Mouse (Mus musculus): ENCODE data around the gene Ulk4. TPM values are rescaled to one million over a fixed set of nuclear protein-coding genes. Genes with fewer than 3 reads are reported as not detected.

Ulk4 gene
- polyA plus RNA-seq, 2 experiments = 0.40 to 30.5 TPM

DNA sequence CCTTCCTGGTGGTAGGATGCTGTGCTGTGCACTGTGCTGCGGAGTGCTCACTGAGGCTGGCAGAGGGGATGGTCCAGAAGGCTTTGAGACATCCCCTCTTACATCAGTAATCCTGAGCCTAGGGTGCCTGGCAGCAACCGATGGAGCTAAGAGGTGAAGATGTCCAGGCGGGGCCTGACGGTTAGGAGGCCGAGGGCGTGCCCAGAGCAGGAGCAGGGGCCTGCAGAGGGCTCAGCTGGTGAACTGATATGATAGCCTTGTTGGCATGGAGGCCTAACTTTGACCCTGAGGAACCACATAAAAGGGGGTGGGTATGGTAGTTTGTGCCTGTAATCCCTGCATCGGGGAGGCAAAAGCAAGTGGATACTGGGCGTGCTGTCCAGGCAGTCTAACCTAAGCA is 293.1 kb downstream of the Ulk4 start:
- Histone ChIP-seq H3K4me3 (ENCODE audit: insufficient read depth in 1 of 2, low read depth in 2 of 2, low read length in 2 of 2) (no peak overlapping the region), H3K36me3 (replicated peaks; ENCODE audit: control insufficient read depth, insufficient read depth, low read depth) (no peaks in the 10 kb centered on the region), H3K27ac (no peak overlapping the region), H3K9me3 (ENCODE audit: control insufficient read depth, low read length) (no peaks in the 10 kb centered on the region), H3K4me2 (ENCODE audit: low read depth) (no peak overlapping the region), H3K9ac (replicated peaks) (no peak overlapping the region), H3K27me3 (ENCODE audit: control insufficient read depth, insufficient read depth, low read length) (no peaks in the 10 kb centered on the region), H3K4me1 (replicated peaks; ENCODE audit: control insufficient read depth in 2 of 2, insufficient read depth in 2 of 2, low read length in 1 of 2) (peaks cover 0 to 15% of the 10 kb centered on the region in 2 experiments; a peak in 3 of 4 replicates)
- TF ChIP-seq EP300 (IDR thresholded peaks at IDR 0.05; ENCODE audit: low read depth) = no peak
- TF ChIP-seq CTCF (IDR thresholded peaks at IDR 0.05; ENCODE audit: low read depth) = no peak
- WGBS (ENCODE audit: insufficient replicate concordance) = 61% methylated on average over 8 of the region's 8 CpGs
- DNase-seq (ENCODE audit: low read depth in 3 of 3, low spot score in 3 of 3) (no peak), ATAC-seq (ENCODE audit: insufficient read depth) (peak; percentile 55; the same call in 1 of the 2 replicates)

DNA sequence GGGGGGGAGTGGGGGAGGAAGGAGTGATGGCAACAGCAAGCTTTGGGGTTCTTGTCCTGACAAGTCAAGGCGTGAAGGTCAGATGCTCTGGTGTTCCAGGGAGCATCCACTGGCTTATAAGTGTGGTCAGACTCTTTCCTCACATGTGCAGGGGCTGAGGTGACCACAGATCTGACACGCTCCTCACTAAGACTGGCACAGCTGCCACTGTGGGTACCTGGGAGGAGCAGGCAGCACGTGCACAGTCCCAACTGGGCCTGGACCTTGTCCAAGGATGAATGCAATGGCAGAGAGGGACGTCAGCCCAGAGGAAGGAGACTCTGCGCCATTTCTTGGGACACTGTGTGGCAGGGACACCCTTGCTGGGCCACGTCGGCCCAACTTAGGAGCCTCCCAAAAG is 295.2 kb downstream of the Ulk4 start:
- DNase-seq (ENCODE audit: low read depth in 3 of 3, low spot score in 3 of 3) (no peak), ATAC-seq (ENCODE audit: insufficient read depth) (no peak)
- 70% methylated on average over 7 of the region's 7 CpGs for WGBS (ENCODE audit: insufficient replicate concordance)
- H3K4me1 ChIP-seq (replicated peaks; ENCODE audit: control insufficient read depth in 2 of 2, insufficient read depth in 2 of 2, low read length in 1 of 2) = peaks cover 0 to 15% of the 10 kb centered on the region in 2 experiments; a peak in 3 of 4 replicates
- H3K9me3 ChIP-seq (ENCODE audit: control insufficient read depth, low read length) = no peaks in the 10 kb centered on the region
- H3K27me3 ChIP-seq (ENCODE audit: control insufficient read depth, insufficient read depth, low read length) = no peaks in the 10 kb centered on the region
- no peak overlapping the region for H3K27ac ChIP-seq
- H3K36me3 ChIP-seq (replicated peaks; ENCODE audit: control insufficient read depth, insufficient read depth, low read depth) = no peaks in the 10 kb centered on the region
- no peak for TF ChIP-seq EP300 (IDR thresholded peaks at IDR 0.05; ENCODE audit: low read depth)
- TF ChIP-seq CTCF (IDR thresholded peaks at IDR 0.05; ENCODE audit: low read depth) = no peak
- no peak overlapping the region for H3K9ac ChIP-seq (replicated peaks)
- H3K4me3 ChIP-seq (ENCODE audit: insufficient read depth in 1 of 2, low read depth in 2 of 2, low read length in 2 of 2) = no peak overlapping the region
- H3K4me2 ChIP-seq (ENCODE audit: low read depth) = no peak overlapping the region

DNA sequence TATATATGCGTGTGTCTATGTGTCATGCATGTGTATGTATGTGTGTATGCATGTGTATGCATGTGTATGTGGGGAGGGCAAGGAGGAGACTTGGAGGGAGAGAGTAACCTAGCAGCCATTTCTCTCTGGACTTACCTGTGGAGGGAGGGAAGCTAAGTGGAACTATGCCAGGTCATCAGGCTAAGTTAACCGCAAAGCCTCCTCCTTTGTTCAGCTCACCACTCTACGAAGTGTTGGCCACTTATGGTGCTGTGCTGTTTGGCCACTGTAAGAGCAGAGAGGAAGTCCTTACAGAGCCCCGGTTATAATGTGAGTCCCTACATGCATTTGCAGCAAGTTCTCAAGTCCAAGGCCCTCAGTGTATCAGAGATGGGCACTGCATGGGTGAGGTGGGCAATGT is 300.1 kb downstream of the Ulk4 start:
- H3K27ac ChIP-seq = no peak overlapping the region
- no peak for TF ChIP-seq EP300 (IDR thresholded peaks at IDR 0.05; ENCODE audit: low read depth)
- TF ChIP-seq CTCF (IDR thresholded peaks at IDR 0.05; ENCODE audit: low read depth) = no peak
- no peaks in the 10 kb centered on the region for H3K4me1 ChIP-seq (replicated peaks; ENCODE audit: control insufficient read depth in 2 of 2, insufficient read depth in 2 of 2, low read length in 1 of 2)
- H3K36me3 ChIP-seq (replicated peaks; ENCODE audit: control insufficient read depth, insufficient read depth, low read depth) = no peaks in the 10 kb centered on the region
- no peak overlapping the region for H3K9ac ChIP-seq (replicated peaks)
- H3K4me3 ChIP-seq (ENCODE audit: insufficient read depth in 1 of 2, low read depth in 2 of 2, low read length in 2 of 2) = no peak overlapping the region
- no peak for DNase-seq (ENCODE audit: low read depth in 3 of 3, low spot score in 3 of 3)
- 76% methylated on average over 4 of the region's 4 CpGs for WGBS (ENCODE audit: insufficient replicate concordance)
- H3K4me2 ChIP-seq (ENCODE audit: low read depth) = no peak overlapping the region
- H3K9me3 ChIP-seq (ENCODE audit: control insufficient read depth, low read length) = no peaks in the 10 kb centered on the region
- ATAC-seq (ENCODE audit: insufficient read depth) = no peak
- no peaks in the 10 kb centered on the region for H3K27me3 ChIP-seq (ENCODE audit: control insufficient read depth, insufficient read depth, low read length)

DNA sequence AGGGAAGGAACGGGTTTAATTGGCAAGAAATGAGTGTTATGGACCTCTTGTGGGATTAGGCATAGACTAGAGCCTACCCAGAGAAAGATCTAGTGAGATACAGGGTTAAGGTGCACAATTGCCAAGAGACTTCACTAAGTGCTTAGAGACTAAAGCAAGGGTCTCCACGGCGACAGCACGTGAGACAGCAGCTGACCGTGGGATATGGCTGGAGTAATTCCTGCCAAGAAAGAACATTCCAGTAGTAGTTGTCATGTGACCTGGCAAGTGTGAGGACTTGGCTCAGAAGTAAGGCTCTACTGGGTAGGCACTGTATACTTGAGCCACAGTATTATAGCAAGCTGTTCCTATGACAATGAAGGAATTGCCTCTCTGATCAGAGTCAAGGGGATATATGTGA is 300.8 kb downstream of the Ulk4 start:
- TF ChIP-seq EP300 (IDR thresholded peaks at IDR 0.05; ENCODE audit: low read depth) (no peak), CTCF (IDR thresholded peaks at IDR 0.05; ENCODE audit: low read depth) (no peak)
- no peak for ATAC-seq (ENCODE audit: insufficient read depth)

DNA sequence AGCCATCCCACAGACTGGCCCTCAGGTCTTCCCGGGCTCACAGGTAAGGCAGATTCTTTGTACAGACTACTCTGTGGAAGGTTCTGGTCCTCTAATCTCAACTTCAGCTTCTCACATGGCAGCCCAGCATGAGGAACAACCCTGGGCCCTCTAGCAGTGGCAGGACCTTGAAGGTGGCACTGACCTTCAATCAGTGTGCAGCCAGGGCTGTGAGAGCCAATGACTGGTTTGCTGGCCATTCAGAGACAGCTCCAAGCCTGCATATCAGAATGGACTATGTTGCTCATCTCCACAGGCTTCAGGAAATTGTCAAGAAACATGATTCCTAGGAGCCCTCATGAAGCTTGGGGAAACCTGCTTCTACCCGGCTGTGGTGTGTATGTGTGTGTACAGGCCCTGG is 302.8 kb downstream of the Ulk4 start:
- H3K9ac ChIP-seq (replicated peaks) = no peak overlapping the region
- no peaks in the 10 kb centered on the region for H3K4me1 ChIP-seq (replicated peaks; ENCODE audit: control insufficient read depth in 2 of 2, insufficient read depth in 2 of 2, low read length in 1 of 2)
- 55% methylated on average over 2 of the region's 2 CpGs for WGBS (ENCODE audit: insufficient replicate concordance)
- TF ChIP-seq CTCF (IDR thresholded peaks at IDR 0.05; ENCODE audit: low read depth) = no peak
- TF ChIP-seq EP300 (IDR thresholded peaks at IDR 0.05; ENCODE audit: low read depth) = no peak
- no peaks in the 10 kb centered on the region for H3K27me3 ChIP-seq (ENCODE audit: control insufficient read depth, insufficient read depth, low read length)
- no peak overlapping the region for H3K4me2 ChIP-seq (ENCODE audit: low read depth)
- H3K9me3 ChIP-seq (ENCODE audit: control insufficient read depth, low read length) = no peaks in the 10 kb centered on the region
- no peak overlapping the region for H3K4me3 ChIP-seq (ENCODE audit: insufficient read depth in 1 of 2, low read depth in 2 of 2, low read length in 2 of 2)
- no peaks in the 10 kb centered on the region for H3K36me3 ChIP-seq (replicated peaks; ENCODE audit: control insufficient read depth, insufficient read depth, low read depth)
- DNase-seq (ENCODE audit: low read depth in 3 of 3, low spot score in 3 of 3) (no peak), ATAC-seq (ENCODE audit: insufficient read depth) (no peak)
- no peak overlapping the region for H3K27ac ChIP-seq

More for the DNA sequence above, 300.8 kb downstream of the Ulk4 start:
- no peaks in the 10 kb centered on the region for H3K36me3 ChIP-seq (replicated peaks; ENCODE audit: control insufficient read depth, insufficient read depth, low read depth)
- H3K27ac ChIP-seq = no peak overlapping the region
- no peak overlapping the region for H3K4me2 ChIP-seq (ENCODE audit: low read depth)
- H3K4me1 ChIP-seq (replicated peaks; ENCODE audit: control insufficient read depth in 2 of 2, insufficient read depth in 2 of 2, low read length in 1 of 2) = no peaks in the 10 kb centered on the region
- WGBS (ENCODE audit: insufficient replicate concordance) = 87% methylated on average over 5 of the region's 5 CpGs
- no peak overlapping the region for H3K4me3 ChIP-seq (ENCODE audit: insufficient read depth in 1 of 2, low read depth in 2 of 2, low read length in 2 of 2)
- H3K9me3 ChIP-seq (ENCODE audit: control insufficient read depth, low read length) = no peaks in the 10 kb centered on the region
- no peak for DNase-seq (ENCODE audit: low read depth in 3 of 3, low spot score in 3 of 3)
- no peak overlapping the region for H3K9ac ChIP-seq (replicated peaks)
- no peaks in the 10 kb centered on the region for H3K27me3 ChIP-seq (ENCODE audit: control insufficient read depth, insufficient read depth, low read length)
